Mouse (Mus musculus) gastrocnemius, adult 18-20 months (tissue): Measurements from ENCODE around the gene Ddx21. TPM values are rescaled to one million over a fixed set of nuclear protein-coding genes. Genes with fewer than 3 reads are reported as not detected.

Experiments
- DNase-seq: peaks from one replicate; pipeline ENCODE4 v3.0.0; 2021; ENCODE audit warnings: low spot score
- total RNA-seq, 2 experiments: library from RNA; stranded (reverse); gene quantifications; 2 replicates each; pipeline ENCODE4 v1.2.3; 2021

Ddx21 gene
- total RNA-seq, 2 experiments from 2014 or later: 30.0 to 33.8 TPM

- no peak for DNase-seq
Observed at GRCm38 (mm10) chr10:62570126-62570871, 31.8 kb downstream of the Ddx21 start.

- DNase-seq: no peak
Observed at GRCm38 (mm10) chr10:62568861-62569260, 33.2 kb downstream of the Ddx21 start.

GRCm38 (mm10) chr10:62557736-62558135, 44.3 kb downstream of the Ddx21 start:
- no peak for DNase-seq

GRCm38 (mm10) chr10:62556558-62556901, 45.6 kb downstream of the Ddx21 start:
- no peak for DNase-seq

GRCm38 (mm10) chr10:62555705-62556557, 46.1 kb downstream of the Ddx21 start:
- DNase-seq: no peak

- no peak for DNase-seq
Observed at GRCm38 (mm10) chr10:62553611-62554091, 48.4 kb downstream of the Ddx21 start.

GRCm38 (mm10) chr10:62550787-62551300, 51.2 kb downstream of the Ddx21 start:
- DNase-seq: no peak

GRCm38 (mm10) chr10:62549523-62550166, 52.4 kb downstream of the Ddx21 start:
- DNase-seq: peak; percentile 77

GRCm38 (mm10) chr10:62546441-62546840, 55.6 kb downstream of the Ddx21 start:
- DNase-seq: peak; percentile 26

GRCm38 (mm10) chr10:62545759-62546158, 56.3 kb downstream of the Ddx21 start:
- DNase-seq: no peak

GRCm38 (mm10) chr10:62544316-62544715, 57.8 kb downstream of the Ddx21 start:
- DNase-seq: no peak

- peak; percentile 14 for DNase-seq
Observed at GRCm38 (mm10) chr10:62543399-62543808, 58.7 kb downstream of the Ddx21 start.

GRCm38 (mm10) chr10:62542928-62543327, 59.2 kb downstream of the Ddx21 start:
- no peak for DNase-seq

GRCm38 (mm10) chr10:62542507-62542906, 59.6 kb downstream of the Ddx21 start:
- no peak for DNase-seq

- no peak for DNase-seq
Observed at GRCm38 (mm10) chr10:62541499-62541898, 60.6 kb downstream of the Ddx21 start.

- no peak for DNase-seq
Observed at GRCm38 (mm10) chr10:62540800-62541199, 61.3 kb downstream of the Ddx21 start.

- DNase-seq: no peak
Observed at GRCm38 (mm10) chr10:62534509-62534908, 67.6 kb downstream of the Ddx21 start.

- DNase-seq: no peak
Observed at GRCm38 (mm10) chr10:62532832-62533231, 69.2 kb downstream of the Ddx21 start.
